Mouse (Mus musculus) WW6 (cell line): ENCODE results near the gene Pde6h.

ENCODE experiments used
- DNase-seq: peaks from one replicate; pipeline ENCODE4 v3.0.0-alpha.2; 2013; ENCODE audit warnings: low read depth, low spot score

Gene Pde6h

GRCm38 (mm10) chr6:137017216-137017973 lies 93.8 kb downstream of the Pde6h start:
- no peak for DNase-seq
